Mouse (Mus musculus): ENCODE data around the gene Pnp. TPM values are rescaled to one million over a fixed set of nuclear protein-coding genes. Genes with fewer than 3 reads are reported as not detected.
"Not testable (repeated sequence)": the region's sequence is repeated elsewhere in the genome, so short reads cannot be mapped to it uniquely, and the experiment has no call there.

The Pnp gene
- polyA plus RNA-seq, 1 experiment from 2014 or later: 85.1 TPM

DNA sequence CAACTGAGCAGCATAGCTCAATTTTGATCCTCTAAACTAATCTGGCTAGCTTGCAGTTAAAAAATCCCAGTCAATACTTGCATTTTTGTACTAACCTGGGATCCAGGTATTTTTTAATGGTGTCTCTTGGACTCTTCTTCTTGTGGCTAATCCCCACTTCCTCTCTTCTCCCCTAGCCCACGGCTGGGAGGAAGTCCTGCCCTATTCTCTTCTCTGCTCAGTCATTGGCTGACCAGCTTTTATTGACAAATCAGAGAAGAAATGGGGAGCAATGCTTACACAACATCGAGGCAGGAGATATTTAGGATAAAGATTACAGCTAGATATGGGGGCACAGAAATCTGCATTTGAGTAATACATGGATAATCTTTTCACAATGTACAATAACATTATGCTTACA, 8.1 kb downstream of the Pnp start:
- no peak for DNase-seq (ENCODE audit: low spot score)
- Histone ChIP-seq H3K9me3 (replicated peaks) (no peaks in the 10 kb centered on the region), H3K27ac (replicated peaks) (no peak overlapping the region), H3K36me3 (no peaks in the 10 kb centered on the region), H3K27me3 (ENCODE audit: low read depth, poor library complexity, severe bottlenecking) (no peaks in the 10 kb centered on the region), H3K4me3 (no peak overlapping the region), H3K4me1 (peaks cover 2% of the 10 kb centered on the region)
- 43% methylated on average over 2 of the region's 2 CpGs for WGBS

GRCm38 (mm10) chr14:50943932-50944667, 13.2 kb downstream of the Pnp start, which contains the start of gene Gm49342:
Gene Gm49342 (plus strand): TSS chr14:50944517.
- WGBS: 20% methylated on average over 31 of the region's 31 CpGs
- Histone ChIP-seq H3K4me3 (peak within 1 kb of the TSS; percentile 59), H3K36me3 (peaks cover 11% of the 10 kb centered on the region), H3K4me1 (peaks cover 12% of the 10 kb centered on the region), H3K27me3 (ENCODE audit: low read depth, poor library complexity, severe bottlenecking) (no peaks in the 10 kb centered on the region), H3K27ac (replicated peaks) (peak within 1 kb of the TSS; percentile 88), H3K9me3 (replicated peaks) (no peaks in the 10 kb centered on the region)
- DNase-seq (ENCODE audit: low spot score): peak; percentile 97

DNA sequence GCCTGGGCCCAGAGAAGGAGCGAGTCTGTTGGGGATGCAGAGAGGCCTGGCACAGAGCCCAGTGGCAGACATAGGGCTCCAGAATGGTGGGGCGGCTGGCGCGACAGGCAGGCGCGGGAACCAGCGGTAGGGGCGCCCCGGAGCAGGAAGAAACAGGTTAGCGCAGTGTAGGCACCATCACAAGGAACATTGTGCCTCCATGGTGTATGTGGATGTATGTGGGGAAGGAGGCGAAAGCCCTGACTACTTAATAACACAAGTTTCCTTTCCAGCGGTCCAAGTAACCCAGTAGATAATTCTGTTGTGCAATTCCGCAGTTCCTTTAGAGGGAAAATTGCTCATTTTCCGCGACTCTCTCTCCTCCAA, 13.8 kb downstream of the Pnp start:
- H3K36me3 ChIP-seq: peaks cover 17% of the 10 kb centered on the region
- H3K27ac ChIP-seq (replicated peaks): peak overlapping the region; percentile 88
- not testable (repeated sequence) for DNase-seq (ENCODE audit: low spot score); H3K9me3 ChIP-seq (replicated peaks); H3K27me3 ChIP-seq (ENCODE audit: low read depth, poor library complexity, severe bottlenecking)
- peaks cover 12% of the 10 kb centered on the region for H3K4me1 ChIP-seq
- WGBS: 0% methylated on average over 14 of the region's 15 CpGs
- peak overlapping the region; percentile 59 for H3K4me3 ChIP-seq

GRCm38 (mm10) chr14:50945081-50945480, 14.2 kb downstream of the Pnp start:
- DNase-seq (ENCODE audit: low spot score): not testable (repeated sequence)
- WGBS: 14% methylated on average over 6 of the region's 6 CpGs

DNA sequence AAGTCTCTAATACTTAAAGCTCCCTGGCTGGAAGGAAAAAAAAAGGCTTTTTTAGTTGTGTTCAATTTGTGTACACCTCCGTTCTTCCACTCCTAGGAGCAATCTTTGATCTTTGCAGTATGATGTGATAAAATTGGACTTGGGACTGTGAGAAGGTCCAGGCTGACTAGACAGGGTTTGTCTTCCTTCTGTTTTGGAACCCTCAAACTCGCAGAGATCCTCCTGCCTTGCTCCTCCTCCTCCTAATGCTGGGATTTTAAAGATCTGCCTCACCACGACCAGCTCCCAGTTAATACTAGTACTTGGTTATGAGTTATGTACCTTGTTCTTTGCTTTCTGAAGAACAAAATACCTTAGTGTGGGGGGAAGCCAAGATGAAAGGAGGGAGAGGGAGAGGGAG, 14.6 kb downstream of the Pnp start:
- H3K27me3 ChIP-seq (ENCODE audit: low read depth, poor library complexity, severe bottlenecking); H3K9me3 ChIP-seq (replicated peaks); DNase-seq (ENCODE audit: low spot score); H3K27ac ChIP-seq (replicated peaks): not testable (repeated sequence)
- H3K36me3 ChIP-seq: peaks cover 21% of the 10 kb centered on the region
- WGBS: 38% methylated on average over 3 of the region's 3 CpGs
- peaks cover 12% of the 10 kb centered on the region for H3K4me1 ChIP-seq
- peak overlapping the region; percentile 59 for H3K4me3 ChIP-seq

More at GRCm38 (mm10) chr14:50945081-50945480, 14.2 kb downstream of the Pnp start:
- not testable (repeated sequence) for H3K9me3 ChIP-seq (replicated peaks); H3K27me3 ChIP-seq (ENCODE audit: low read depth, poor library complexity, severe bottlenecking)
- H3K4me1 ChIP-seq: peaks cover 12% of the 10 kb centered on the region
- peaks cover 18% of the 10 kb centered on the region for H3K36me3 ChIP-seq
- peak overlapping the region; percentile 88 for H3K27ac ChIP-seq (replicated peaks)
- peak overlapping the region; percentile 59 for H3K4me3 ChIP-seq

DNA sequence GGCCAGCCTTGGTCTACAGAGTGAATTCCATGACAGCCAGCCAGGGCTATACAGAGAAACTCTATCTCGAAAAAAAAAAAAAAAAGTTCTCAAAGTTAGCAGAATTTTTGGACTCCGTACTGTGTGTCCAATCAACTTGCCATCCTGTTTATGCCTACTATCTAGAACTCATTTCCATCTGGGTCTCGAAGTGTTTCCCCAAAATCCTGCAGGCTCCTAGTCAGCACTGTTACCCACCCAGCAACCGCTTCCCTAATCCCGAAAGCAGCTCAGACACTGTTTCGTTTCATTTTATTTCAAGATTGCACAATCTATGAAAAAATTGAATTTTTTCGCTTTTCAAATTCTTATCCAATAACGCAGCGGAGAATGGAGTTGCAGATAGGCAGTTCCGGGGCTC, 24.6 kb downstream of the Pnp start:
- H3K4me3 ChIP-seq: no peak overlapping the region
- H3K27ac ChIP-seq (replicated peaks): no peak overlapping the region
- H3K27me3 ChIP-seq (ENCODE audit: low read depth, poor library complexity, severe bottlenecking): no peaks in the 10 kb centered on the region
- H3K36me3 ChIP-seq: peaks cover 17% of the 10 kb centered on the region
- H3K9me3 ChIP-seq (replicated peaks): no peaks in the 10 kb centered on the region
- DNase-seq (ENCODE audit: low spot score): no peak
- no peaks in the 10 kb centered on the region for H3K4me1 ChIP-seq
- WGBS: 92% methylated on average over 10 of the region's 10 CpGs

- peak within 1 kb of the TSS; percentile 29 for H3K4me3 ChIP-seq
- peak; percentile 37 for DNase-seq (ENCODE audit: low spot score)
- WGBS: 5% methylated on average over 19 of the region's 19 CpGs
- H3K27me3 ChIP-seq (ENCODE audit: low read depth, poor library complexity, severe bottlenecking); H3K4me1 ChIP-seq; H3K27ac ChIP-seq (replicated peaks); H3K9me3 ChIP-seq (replicated peaks): not testable (repeated sequence)
- H3K36me3 ChIP-seq: peaks cover 12% of the 10 kb centered on the region
Observed at GRCm38 (mm10) chr14:50955942-50956508, 25.1 kb downstream of the Pnp start, which contains the start of gene Pnp2. Gene Pnp2 (plus strand): TSS chr14:50955992.

DNA sequence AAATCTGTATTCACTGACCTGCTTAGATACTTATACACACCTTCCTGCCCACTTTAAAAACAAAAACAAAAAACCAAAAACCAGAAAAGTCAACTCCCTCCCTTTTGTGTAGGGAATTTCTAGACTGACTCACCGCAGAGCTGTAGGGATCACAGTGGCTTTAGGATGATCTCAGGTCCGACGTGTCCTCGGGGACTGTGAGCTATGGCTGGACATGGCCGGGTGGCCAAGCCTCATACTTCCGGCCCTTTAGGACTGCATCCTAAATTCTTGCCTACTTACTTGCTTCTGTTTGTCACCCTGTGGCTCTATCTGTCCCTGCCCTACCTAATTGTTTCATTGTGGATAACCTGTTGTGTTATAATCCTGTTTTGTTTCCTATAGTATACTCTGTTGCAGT, 25.8 kb downstream of the Pnp start:
- H3K4me3 ChIP-seq; H3K27me3 ChIP-seq (ENCODE audit: low read depth, poor library complexity, severe bottlenecking); H3K4me1 ChIP-seq; DNase-seq (ENCODE audit: low spot score); H3K9me3 ChIP-seq (replicated peaks); H3K36me3 ChIP-seq; H3K27ac ChIP-seq (replicated peaks): not testable (repeated sequence)
- 70% methylated on average over 6 of the region's 6 CpGs for WGBS

- WGBS: 76% methylated on average over 3 of the region's 3 CpGs
Observed at GRCm38 (mm10) chr14:50957146-50957545, 26.3 kb downstream of the Pnp start.

DNA sequence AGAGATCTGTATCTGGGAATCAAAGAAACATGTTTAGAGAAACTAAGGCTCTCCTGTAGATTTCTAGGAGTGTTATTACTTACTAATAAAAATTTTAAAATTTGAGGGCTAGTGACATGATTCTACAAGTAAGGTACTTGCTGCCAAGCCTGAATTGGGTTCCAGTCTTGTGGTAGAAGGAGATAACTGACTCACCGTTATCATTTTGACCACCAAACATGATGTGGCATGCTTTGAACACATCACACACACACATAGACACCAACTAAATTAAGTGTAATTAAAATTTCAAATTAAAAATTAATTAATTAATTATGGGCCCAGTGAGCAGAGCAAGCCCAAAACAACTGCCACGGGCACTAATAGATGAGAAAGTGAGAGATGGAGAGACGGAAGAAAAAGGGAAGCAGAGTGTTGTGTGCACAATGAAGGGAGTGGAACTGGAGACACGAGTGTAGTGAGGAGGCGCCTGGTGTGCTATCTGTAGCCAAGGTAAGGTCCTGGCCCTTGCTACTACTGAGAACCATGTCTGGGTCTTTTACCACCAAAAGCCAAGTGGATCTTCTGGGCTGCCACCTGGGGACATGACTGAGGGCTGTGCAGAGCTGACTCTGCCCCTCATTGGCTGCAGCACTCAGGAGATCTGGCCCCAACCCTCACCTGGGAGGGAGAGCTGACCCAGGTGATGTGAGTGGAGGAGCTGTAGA, 27.6 kb downstream of the Pnp start:
- H3K4me1 ChIP-seq; H3K27ac ChIP-seq (replicated peaks); H3K9me3 ChIP-seq (replicated peaks); H3K27me3 ChIP-seq (ENCODE audit: low read depth, poor library complexity, severe bottlenecking); H3K36me3 ChIP-seq; DNase-seq (ENCODE audit: low spot score); H3K4me3 ChIP-seq: not testable (repeated sequence)
- WGBS: 89% methylated on average over 5 of the region's 5 CpGs

More at GRCm38 (mm10) chr14:50957146-50957545, 26.3 kb downstream of the Pnp start:
- H3K4me3 ChIP-seq; H3K4me1 ChIP-seq; H3K9me3 ChIP-seq (replicated peaks); DNase-seq (ENCODE audit: low spot score); H3K36me3 ChIP-seq; H3K27me3 ChIP-seq (ENCODE audit: low read depth, poor library complexity, severe bottlenecking); H3K27ac ChIP-seq (replicated peaks): not testable (repeated sequence)

DNA sequence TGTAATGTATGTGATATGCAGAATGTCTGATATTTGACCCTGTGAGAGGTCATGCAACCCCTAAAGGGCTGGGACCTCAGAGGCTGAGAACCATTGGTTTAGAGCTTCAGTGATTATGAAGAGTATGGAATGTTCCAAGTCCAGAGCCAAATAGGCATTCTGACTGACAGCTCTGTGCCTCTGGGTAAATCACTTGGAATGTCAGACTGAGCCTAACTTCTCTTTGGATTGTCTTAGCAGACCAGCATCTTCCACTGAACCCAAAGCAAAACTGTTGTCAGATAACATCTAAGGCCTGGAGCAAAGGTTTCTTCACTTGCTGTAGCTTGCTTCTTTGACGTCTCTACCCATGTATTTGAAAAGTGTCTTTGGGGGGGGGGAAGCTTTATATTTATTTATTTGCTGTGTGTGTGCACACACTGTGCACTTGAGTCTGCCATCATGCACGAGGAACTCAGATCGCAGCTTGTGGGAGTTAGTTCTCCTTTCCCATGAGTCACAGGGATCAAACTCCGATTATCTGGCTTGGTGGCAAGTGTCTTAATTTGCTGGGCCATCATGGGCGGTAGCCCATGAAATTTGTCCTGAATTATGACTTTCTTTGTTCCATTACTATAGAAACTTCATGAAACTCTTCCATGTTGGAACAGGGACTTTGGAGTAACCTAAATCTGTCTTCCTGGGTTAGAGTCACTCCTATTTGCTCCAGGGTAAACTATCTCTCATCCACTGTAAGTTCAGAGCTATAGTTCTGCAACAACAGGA, 37.5 kb downstream of the Pnp start:
- H3K4me3 ChIP-seq: no peak overlapping the region
- DNase-seq (ENCODE audit: low spot score): no peak
- H3K9me3 ChIP-seq (replicated peaks): no peaks in the 10 kb centered on the region
- H3K4me1 ChIP-seq: peaks cover 22% of the 10 kb centered on the region
- H3K36me3 ChIP-seq: no peaks in the 10 kb centered on the region
- no peak overlapping the region for H3K27ac ChIP-seq (replicated peaks)
- no peaks in the 10 kb centered on the region for H3K27me3 ChIP-seq (ENCODE audit: low read depth, poor library complexity, severe bottlenecking)
- 74% methylated on average over 5 of the region's 5 CpGs for WGBS

DNA sequence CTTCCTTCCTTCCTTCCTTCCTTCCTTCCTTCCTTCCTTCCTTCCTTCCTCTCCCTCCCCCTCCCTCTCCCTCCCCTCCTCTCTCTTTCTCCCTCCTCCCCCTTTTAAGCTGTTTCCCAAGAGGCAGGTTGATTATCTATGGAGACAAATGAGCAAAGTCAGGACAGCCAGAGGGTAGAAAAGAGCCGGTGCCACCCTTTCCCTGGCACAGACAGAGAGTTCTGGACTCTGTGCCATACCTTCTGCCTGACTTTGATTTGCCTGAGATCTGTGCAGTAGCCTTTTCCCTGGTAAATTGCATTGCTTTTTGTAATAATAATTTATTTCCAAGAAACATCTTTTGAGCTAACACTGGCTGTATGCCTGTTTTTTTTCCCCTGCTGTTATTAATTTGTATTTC, 38.2 kb downstream of the Pnp start:
- Histone ChIP-seq H3K27ac (replicated peaks) (peak overlapping the region; percentile 72; the same call in 1 of the 2 replicates), H3K27me3 (ENCODE audit: low read depth, poor library complexity, severe bottlenecking) (no peaks in the 10 kb centered on the region), H3K4me1 (peaks cover 22% of the 10 kb centered on the region), H3K36me3 (no peaks in the 10 kb centered on the region), H3K4me3 (no peak overlapping the region), H3K9me3 (replicated peaks) (no peaks in the 10 kb centered on the region)
- no peak for DNase-seq (ENCODE audit: low spot score)
- whole genome bisulfite sequencing: 18% methylated on average over 1 of the region's 1 CpGs
